Mouse (Mus musculus) E14TG2a.4 (cell line): ENCODE measurements around the gene Sgms1.

Source experiments
- CTCF ChIP-seq: conservative IDR thresholded peaks from 2 replicates; pipeline ENCODE4 v1.5.1; 2014; ENCODE audit warnings: low read length
- NANOG ChIP-seq: IDR thresholded peaks from 2 replicates; pipeline ENCODE4 v1.6.1; 2014; ENCODE audit warnings: borderline replicate concordance, low read length, mixed read lengths

DNA sequence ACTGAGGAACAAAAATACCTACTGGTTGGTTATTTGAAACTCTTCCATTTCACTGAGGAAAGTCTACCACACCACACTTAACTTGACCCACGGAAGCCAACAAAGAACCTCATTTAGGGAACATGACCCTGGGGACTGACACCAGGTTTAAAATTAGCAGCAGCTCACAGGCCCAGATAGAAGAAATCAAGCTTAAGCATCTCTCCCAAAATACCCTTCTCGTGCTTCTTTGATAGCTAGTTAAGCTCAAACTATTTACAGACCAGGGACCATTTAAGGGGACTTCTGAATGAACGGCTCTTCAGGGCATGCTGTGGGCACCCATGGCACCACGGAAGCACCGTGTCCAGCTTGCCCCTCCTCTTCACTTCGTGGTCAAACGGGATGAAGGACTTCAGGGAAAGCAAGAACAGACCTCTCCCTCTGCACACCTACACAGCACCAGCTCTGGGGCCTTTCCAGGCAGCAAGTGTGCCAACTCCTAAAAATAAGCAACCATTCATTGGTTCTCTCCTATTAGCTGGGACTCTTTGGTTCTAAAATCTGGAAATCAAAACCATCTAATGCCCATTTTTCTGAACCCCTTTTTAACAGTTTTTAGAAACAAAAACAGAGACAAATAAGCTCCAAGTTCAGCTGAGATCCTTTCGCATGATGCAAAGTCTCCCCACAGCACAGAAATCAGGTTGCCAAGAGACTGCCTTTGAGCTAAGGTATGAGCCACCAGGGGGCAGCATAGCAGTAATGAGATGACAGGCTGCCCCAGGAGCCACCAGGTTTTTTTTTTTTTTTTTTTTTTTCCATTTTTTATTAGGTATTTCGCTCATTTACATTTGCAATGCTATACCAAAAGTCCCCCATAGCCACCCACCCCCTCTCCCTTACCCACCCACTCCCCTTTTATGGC, 219.6 kb downstream of the Sgms1 start:
- TF ChIP-seq CTCF, result peak; percentile 66
- no peak for TF ChIP-seq NANOG
